ENCODE assay signal across 17 mouse cellular contexts in genomic region chr4:95185916-95186200, GRCm38 (mm10).
A peak's percentile ranks its signal among the peaks of the same experiment; 100 is the strongest.
DNase-seq lines count a peak whose midpoint lies in the region; ATAC-seq lines count a peak whose summit lies in the region.
"Had no signal": no experiment of that assay in that cellular context is flagged by ENCODE, and none has a peak within 500 bp of the region (broad histone marks: within the 10 kb centered on the region; RNA-seq: fewer than 3 reads in every experiment).

No protein-coding gene starts in this region.

- ATAC-seq in hindbrain, embryonic 13.5 days (ENCODE audit: low FRiP score), result 0 out of 2 replicates have a peak, but pooled peaks have one; percentile 55
- peak; percentile 90 for ATAC-seq in forebrain, embryonic 11.5 days (replicated peaks; ENCODE audit: low FRiP score)
- ATAC-seq in midbrain, embryonic 16.5 days, result peak; percentile 74

- DNase-seq in hindbrain, embryonic 10.5 days (ENCODE audit: low spot score), result no peak
- DNase-seq in forebrain, embryonic 11.5 days (ENCODE audit: low spot score), result peak; percentile 67
- DNase-seq in forelimb bud, embryonic 11.5 days (ENCODE audit: low read depth, low spot score), result peak; percentile 48
- DNase-seq in gastrocnemius, postnatal 25 days, result no peak
- no peak for DNase-seq in left cerebral cortex, postnatal 25 days (ENCODE audit: low spot score in 2 of 2)
- DNase-seq: adrenal gland, adult 8-10 months; cerebellum, adult 2 months; heart, adult 2 months; kidney, adult 18-20 months; kidney, postnatal 36 days; layer of hippocampus, adult 9-11 months; right cerebral cortex, postnatal 4 days; thymus, postnatal 36 days had no signal

- no peak overlapping the region for H3K9ac ChIP-seq in hindbrain, embryonic 13.5 days
- no peak overlapping the region for H3K9ac ChIP-seq in forebrain, embryonic 11.5 days (ENCODE audit: low read length)
- no peak overlapping the region for H3K9ac ChIP-seq in midbrain, embryonic 16.5 days (ENCODE audit: low read depth, low read length)
- H3K9ac ChIP-seq: embryonic facial prominence, embryonic 12.5 days; limb, embryonic 15.5 days had no signal

- H3K9me3 ChIP-seq in hindbrain, embryonic 13.5 days, result no peaks in the 10 kb centered on the region
- H3K9me3 ChIP-seq in hindbrain, embryonic 10.5 days, result no peaks in the 10 kb centered on the region
- no peaks in the 10 kb centered on the region for H3K9me3 ChIP-seq in forebrain, embryonic 11.5 days (ENCODE audit: control insufficient read depth, low read length)
- H3K9me3 ChIP-seq in midbrain, embryonic 16.5 days (replicated peaks; ENCODE audit: control insufficient read depth, low read length, poor library complexity, severe bottlenecking), result no peaks in the 10 kb centered on the region
- H3K9me3 ChIP-seq: embryonic facial prominence, embryonic 12.5 days; limb, embryonic 15.5 days had no signal

- H3K27me3 ChIP-seq in hindbrain, embryonic 13.5 days, result peaks cover 4% of the 10 kb centered on the region; the same call in 1 of the 2 replicates
- H3K27me3 ChIP-seq in hindbrain, embryonic 10.5 days (ENCODE audit: insufficient read depth, poor library complexity, severe bottlenecking), result no peaks in the 10 kb centered on the region
- peaks cover 2% of the 10 kb centered on the region; the same call in 1 of the 2 replicates for H3K27me3 ChIP-seq in forebrain, embryonic 11.5 days (ENCODE audit: control insufficient read depth, insufficient read depth, low read length)
- no peaks in the 10 kb centered on the region for H3K27me3 ChIP-seq in midbrain, embryonic 16.5 days (ENCODE audit: control insufficient read depth, insufficient read depth, low read depth, low read length)
- H3K27me3 ChIP-seq: embryonic facial prominence, embryonic 12.5 days; limb, embryonic 15.5 days had no signal

- WGBS in hindbrain, embryonic 13.5 days, result 54% methylated on average over 3 of the region's 3 CpGs
- WGBS in hindbrain, embryonic 10.5 days, result 86% methylated on average over 3 of the region's 3 CpGs
- 48% methylated on average over 3 of the region's 3 CpGs for WGBS in forebrain, embryonic 11.5 days
- 60% methylated on average over 3 of the region's 3 CpGs for WGBS in midbrain, embryonic 16.5 days

- H3K4me3 ChIP-seq in hindbrain, embryonic 13.5 days, result no peak overlapping the region
- no peak overlapping the region for H3K4me3 ChIP-seq in hindbrain, embryonic 10.5 days
- no peak overlapping the region for H3K4me3 ChIP-seq in forebrain, embryonic 11.5 days (ENCODE audit: low read depth, low read length)
- H3K4me3 ChIP-seq in midbrain, embryonic 16.5 days (ENCODE audit: low read depth, low read length), result no peak overlapping the region
- H3K4me3 ChIP-seq: embryonic facial prominence, embryonic 12.5 days; heart, adult 2 months; limb, embryonic 15.5 days had no signal

- H3K4me1 ChIP-seq in hindbrain, embryonic 13.5 days (replicated peaks), result peaks cover 7% of the 10 kb centered on the region; the same call in 1 of the 2 replicates
- H3K4me1 ChIP-seq in hindbrain, embryonic 10.5 days (replicated peaks), result 0 out of 2 replicates have a peak, but pooled peaks cover 5% of the 10 kb centered on the region
- H3K4me1 ChIP-seq in forebrain, embryonic 11.5 days (replicated peaks; ENCODE audit: control insufficient read depth, insufficient read depth, low read length), result no peaks in the 10 kb centered on the region
- no peaks in the 10 kb centered on the region for H3K4me1 ChIP-seq in midbrain, embryonic 16.5 days (ENCODE audit: control insufficient read depth, insufficient read depth, low read length)

- no peak overlapping the region for H3K27ac ChIP-seq in hindbrain, embryonic 13.5 days
- H3K27ac ChIP-seq in hindbrain, embryonic 10.5 days, result no peak overlapping the region
- no peak overlapping the region for H3K27ac ChIP-seq in forebrain, embryonic 11.5 days (ENCODE audit: low read depth, low read length)
- no peak overlapping the region for H3K27ac ChIP-seq in midbrain, embryonic 16.5 days (ENCODE audit: low read length)
- H3K27ac ChIP-seq: embryonic facial prominence, embryonic 12.5 days; heart, adult 2 months; limb, embryonic 15.5 days had no signal

- H3K36me3 ChIP-seq in hindbrain, embryonic 13.5 days, result no peaks in the 10 kb centered on the region
- no peaks in the 10 kb centered on the region for H3K36me3 ChIP-seq in hindbrain, embryonic 10.5 days
- H3K36me3 ChIP-seq in forebrain, embryonic 11.5 days (ENCODE audit: control insufficient read depth, insufficient read depth, low read length), result no peaks in the 10 kb centered on the region
- no peaks in the 10 kb centered on the region for H3K36me3 ChIP-seq in midbrain, embryonic 16.5 days (ENCODE audit: control insufficient read depth, insufficient read depth, low read length)
- H3K36me3 ChIP-seq: embryonic facial prominence, embryonic 12.5 days; limb, embryonic 15.5 days had no signal

- no peak overlapping the region for H3K4me2 ChIP-seq in hindbrain, embryonic 13.5 days
- no peak overlapping the region for H3K4me2 ChIP-seq in forebrain, embryonic 11.5 days (ENCODE audit: low read depth, low read length, severe bottlenecking)
- no peak overlapping the region for H3K4me2 ChIP-seq in midbrain, embryonic 16.5 days (ENCODE audit: low read length)
- H3K4me2 ChIP-seq: embryonic facial prominence, embryonic 12.5 days had no signal

- intact Hi-C loops in left cerebral cortex, postnatal 25 days (cut with DNase I), result no loop called here

Comparison
In these comparisons a context has a peak if more than half of its experiments do, and no peak if none do; other contexts are left out.
1. DNase-seq: peak in forebrain, embryonic 11.5 days (single experiment) and forelimb bud, embryonic 11.5 days (single experiment); none in hindbrain, embryonic 10.5 days (single experiment), gastrocnemius, postnatal 25 days (single experiment) and left cerebral cortex, postnatal 25 days (0 of 2).
2. Peak in every context shown above with its lines, with median percentiles within 50 percentile points of each other: ATAC-seq.